Mouse (Mus musculus) small intestine, adult 2 months (tissue): ENCODE results near the gene Ccdc144b.

Source experiments
- CTCF ChIP-seq: fragments of 200-500 bp; IDR thresholded peaks from 2 replicates; pipeline ENCODE4 v1.5.1; 2012; ENCODE audit warnings: low read depth, mild to moderate bottlenecking, control low read depth, inconsistent platforms, low read length, moderate library complexity, mixed read lengths; ENCODE audit not compliant: insufficient replicate concordance, insufficient read length; ENCODE audit errors: extremely low read depth
- POLR2A ChIP-seq: fragments of 200-500 bp; IDR thresholded peaks from 2 replicates; pipeline ENCODE4 v1.6.1; 2012; ENCODE audit warnings: low read depth, mild to moderate bottlenecking, control low read depth, inconsistent platforms, low read length, moderate library complexity

DNA sequence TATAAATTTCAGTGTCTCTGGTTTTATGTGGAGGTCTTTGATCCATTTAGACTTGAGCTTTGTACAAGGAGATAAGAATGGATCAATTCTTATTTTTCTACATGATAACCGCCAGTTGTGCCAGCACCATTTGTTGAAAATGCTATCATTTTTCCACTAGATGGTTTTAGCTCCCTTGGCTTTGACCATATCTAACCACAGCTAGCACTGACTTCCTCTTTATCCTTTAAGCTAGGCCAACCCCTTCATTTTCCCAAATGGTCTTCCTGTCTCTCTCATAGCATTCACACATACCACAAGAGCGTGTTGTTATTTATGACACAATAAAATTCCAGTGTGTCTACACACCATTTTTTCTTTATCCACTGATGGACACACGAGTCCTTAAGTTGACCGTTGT lies 23.4 kb downstream of the Ccdc144b start:
- TF ChIP-seq CTCF (no peak), POLR2A (no peak)
